Mouse (Mus musculus): Measurements from ENCODE around the gene Rnf5. TPM values are rescaled to one million over a fixed set of nuclear protein-coding genes. Genes with fewer than 3 reads are reported as not detected.

The Rnf5 gene
- 10 to 100 TPM; 41.2 to 71.2 (median 59.5) TPM for polyA plus RNA-seq (2017; shearing (Covaris generic))

GRCm38 (mm10) chr17:34603375-34604060, at the start of gene Rnf5:
Gene Rnf5 (minus strand): TSS chr17:34603690.
- peak; percentile 82 for ATAC-seq

GRCm38 (mm10) chr17:34652985-34653384, 49.5 kb upstream of the Rnf5 start:
- ATAC-seq, result no peak

DNA sequence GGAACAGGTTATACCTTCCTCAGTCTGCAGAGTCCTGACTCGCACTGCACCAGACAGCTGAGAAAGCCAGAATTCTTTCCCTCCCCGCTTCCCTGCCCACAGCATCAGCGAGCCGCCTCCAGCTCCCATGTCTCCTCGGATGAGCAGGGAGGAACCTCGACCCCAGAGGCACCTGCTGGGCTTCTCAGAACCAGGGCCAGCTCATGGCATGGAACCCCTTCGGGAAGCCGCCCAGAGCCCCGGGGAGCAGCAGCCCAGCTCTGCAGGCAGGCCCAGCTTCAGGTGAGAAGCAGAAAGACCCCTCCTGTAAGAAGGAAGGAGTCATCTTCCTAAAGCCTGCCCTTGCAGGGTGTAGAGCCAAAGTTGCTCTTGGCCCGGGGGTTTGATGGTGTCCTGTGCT, 49.1 kb upstream of the Rnf5 start:
- ATAC-seq, result no peak

DNA sequence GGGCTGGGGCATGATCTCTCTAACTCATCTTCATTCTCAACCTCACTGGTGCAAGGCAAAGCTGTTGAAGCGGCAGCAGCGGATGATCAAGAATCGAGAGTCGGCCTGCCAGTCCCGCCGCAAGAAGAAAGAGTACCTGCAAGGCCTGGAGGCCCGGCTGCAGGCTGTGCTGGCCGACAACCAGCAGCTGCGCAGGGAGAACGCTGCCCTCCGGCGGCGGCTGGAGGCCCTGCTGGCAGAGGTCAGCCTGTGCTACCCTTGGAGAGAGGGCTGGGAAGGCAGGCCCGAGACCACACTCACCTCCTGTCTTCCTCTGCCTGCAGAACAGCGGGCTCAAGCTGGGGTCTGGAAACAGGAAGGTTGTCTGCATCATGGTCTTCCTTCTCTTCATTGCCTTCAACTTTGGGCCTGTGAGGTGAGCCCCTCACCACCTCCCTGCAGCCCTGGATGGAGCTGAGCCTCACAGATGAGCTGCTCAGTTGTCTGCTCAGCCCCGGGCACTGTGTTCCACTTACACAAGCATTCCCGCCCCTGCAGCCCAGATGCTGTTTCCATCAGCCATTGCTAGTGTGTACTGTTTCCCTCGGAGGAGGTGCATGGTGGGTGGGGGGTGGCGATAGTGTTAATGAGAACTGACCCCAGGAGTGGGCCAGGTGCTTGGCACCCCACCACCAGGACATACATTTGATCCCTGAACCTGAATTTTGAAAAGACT, 48.2 kb upstream of the Rnf5 start:
- ATAC-seq, result no peak

DNA sequence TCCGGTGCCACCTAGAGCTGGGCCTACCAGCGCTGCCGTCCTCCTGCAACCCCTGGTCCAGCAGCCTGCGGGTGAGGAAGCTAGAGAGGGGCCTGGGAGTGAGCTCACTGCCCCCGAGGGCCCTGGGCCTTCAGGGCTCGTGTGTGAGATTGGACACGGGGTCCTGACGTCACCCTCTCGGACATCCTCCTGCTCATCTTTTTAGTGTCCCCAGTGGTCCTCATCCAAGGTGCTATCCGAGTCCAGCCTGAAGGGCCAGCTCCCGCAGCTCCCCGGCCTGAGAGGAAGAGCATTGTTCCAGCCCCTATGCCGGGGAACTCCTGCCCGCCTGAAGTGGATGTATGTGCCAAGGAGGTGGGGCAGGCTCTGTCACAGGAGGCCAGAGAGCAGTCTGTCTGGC, 47.3 kb upstream of the Rnf5 start:
- ATAC-seq, result no peak

GRCm38 (mm10) chr17:34649106-34649864, 45.8 kb upstream of the Rnf5 start:
- no peak for ATAC-seq

DNA sequence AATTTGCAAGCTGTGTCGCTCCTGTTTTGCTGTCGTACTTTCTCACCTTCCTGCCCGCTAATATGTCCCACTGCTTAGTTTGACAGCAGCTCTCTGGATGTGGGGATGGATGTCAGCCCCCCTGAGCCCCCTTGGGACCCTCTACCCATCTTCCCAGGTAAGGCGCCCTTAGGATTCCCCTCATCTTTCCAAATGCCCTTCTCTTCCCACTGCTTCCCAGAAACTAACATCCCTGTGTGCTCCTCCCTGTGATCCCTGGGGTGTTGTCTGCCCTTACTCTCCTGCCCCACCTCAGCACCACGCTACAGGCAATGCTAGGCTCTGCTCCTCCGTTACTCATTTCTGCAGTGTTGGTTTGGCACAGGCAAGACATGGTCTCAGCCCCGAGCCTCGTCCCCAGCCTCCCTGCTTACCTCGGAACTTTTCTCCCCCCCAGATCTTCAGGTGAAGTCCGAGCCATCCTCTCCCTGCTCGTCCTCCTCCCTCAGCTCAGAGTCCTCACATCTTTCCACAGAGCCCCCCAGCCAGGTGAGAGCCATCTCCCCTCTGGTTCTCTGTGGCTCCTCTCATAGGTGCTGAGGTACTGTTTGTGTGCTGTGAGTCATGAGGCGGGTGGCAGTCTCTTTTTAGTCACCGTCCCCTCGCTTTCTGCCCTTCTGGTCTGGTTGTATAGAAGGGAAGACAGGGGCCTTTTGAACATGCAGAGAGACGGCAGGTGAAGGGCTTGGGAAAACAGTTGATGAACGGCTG, 44.8 kb upstream of the Rnf5 start:
- ATAC-seq, result no peak

GRCm38 (mm10) chr17:34646906-34647787, 43.7 kb upstream of the Rnf5 start, which contains the start of gene Atf6b:
Gene Atf6b (plus strand): TSS chr17:34647146.
- ATAC-seq, result peak; percentile 96

GRCm38 (mm10) chr17:34645831-34646511, 42.5 kb upstream of the Rnf5 start:
- ATAC-seq, result no peak

DNA sequence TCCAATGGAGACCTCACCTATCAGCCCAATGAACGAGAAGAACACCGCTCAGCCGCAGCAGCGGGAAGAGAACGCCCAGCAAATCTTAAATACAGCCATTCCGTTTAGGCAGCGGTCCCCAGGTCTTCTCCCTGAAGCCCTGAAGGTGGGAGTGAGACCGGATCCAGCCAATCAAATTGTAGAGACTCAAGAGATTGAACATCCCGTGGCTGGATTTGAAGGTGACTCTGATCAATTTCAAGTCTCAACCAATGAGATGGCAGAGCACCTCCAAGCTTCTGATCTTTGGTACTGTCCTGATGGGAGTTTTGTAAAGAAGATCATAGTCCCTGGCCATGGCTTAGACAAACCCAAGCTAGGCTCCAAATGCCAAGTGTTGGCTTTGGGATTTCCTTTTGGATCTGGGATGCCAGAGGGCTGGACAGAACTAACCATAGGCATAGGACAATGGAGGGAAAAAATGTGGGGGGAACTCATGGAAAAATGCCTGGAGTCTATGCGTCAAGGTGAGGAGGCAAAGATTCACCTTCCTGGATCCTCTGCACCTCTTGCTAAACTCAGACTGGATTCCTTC, 41.9 kb upstream of the Rnf5 start:
- ATAC-seq, result no peak

DNA sequence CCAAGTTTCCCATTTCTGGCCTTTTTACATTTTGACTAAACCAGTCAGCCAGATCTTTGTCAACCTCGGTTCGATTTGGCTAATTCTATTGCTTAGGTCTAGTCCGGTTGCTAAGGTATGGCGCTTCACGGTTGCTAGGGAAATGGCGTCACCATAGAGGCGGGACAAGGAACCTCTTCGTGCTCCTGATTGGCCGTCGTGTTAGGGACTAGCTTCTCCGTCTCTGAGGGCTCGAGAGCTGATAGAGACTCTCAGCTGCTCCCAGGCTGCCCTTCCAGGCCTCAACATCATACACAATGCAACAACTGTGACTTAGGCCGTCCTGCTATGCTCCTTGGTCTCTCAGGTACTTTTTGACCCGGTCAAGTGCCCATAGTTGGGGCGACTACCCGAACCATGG, 41.1 kb upstream of the Rnf5 start, which contains the start of gene Fkbpl:
Fkbpl (plus strand) TSS at position 157 of the 400 bp plus-strand sequence.
- ATAC-seq, result peak; percentile 78

DNA sequence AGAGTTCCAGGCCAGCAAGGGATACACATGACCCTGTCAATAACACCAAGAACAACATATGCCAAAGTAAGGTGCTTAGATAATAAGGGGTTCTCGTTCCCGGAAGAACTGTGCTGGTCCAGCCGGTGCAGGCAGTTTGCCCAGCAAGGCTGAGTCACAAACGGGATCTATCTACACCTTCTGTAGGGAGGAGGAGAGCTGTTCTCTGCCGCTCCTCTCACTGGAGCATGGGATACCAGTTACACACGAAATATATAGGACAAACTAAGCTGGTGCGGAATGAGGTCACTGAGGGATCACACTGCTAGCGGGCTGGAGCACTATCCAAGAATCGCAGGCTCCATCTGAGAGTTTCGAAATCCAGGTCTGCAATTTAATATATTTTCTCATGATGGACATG, 40.5 kb upstream of the Rnf5 start:
- ATAC-seq, result no peak

DNA sequence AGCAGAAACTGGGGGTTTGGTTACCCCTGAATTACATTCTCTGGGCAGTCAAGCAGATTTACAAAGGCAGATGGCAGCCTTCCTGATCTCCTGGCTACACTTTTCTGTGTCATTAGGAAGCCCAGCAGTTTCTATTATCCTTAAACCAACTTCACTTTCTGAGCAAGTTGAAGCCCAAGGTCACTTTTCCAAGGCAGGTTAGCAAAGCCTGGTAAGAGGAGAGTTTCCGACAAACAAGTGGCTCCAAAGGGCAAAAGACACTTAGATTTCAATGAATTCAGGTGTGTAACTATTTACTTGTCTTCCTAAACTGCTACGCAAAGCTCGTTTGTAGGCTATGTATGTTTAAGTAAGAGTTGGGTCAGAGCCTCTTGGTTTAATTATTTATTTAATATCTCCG, 39.9 kb upstream of the Rnf5 start:
- no peak for ATAC-seq

GRCm38 (mm10) chr17:34641945-34642344, 38.5 kb upstream of the Rnf5 start:
- ATAC-seq, result no peak

DNA sequence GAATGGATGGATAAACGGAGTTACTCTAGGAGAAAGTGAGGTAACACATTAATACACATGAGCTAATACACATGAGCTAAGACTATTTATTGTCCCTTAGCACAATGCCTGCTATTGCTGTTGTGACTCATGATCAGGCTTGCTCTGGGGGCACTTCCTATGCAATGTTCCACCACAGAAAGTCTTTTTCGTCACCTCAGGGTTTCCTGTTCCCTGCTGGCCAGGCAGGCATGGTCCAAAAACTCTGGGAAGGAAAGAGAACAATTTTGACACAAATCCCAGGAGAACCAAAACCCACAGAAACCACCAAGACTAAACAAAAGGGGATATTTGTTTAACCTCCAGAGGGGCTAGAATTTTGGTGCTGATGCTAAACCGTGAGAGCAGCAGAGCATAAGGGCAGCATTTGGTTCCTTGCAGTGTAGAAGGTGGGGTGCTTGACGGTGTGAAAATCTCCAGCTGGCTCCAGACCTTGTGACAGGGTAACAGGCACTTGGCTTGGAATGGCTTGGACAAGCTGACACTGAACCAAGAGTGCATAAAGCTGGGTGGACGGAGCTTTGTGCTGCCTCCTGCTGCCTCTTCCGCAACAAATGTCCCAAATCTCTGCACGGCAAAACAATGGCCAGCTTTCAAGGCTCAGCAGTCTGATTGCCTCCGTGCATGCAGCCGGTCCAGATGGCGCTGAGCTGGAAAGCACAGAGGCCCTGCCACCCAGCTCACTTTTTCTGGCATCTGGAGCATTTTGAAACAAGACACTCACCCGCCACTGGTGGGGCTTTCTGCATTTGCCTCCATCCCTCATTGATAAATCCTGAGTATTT, 37.5 kb upstream of the Rnf5 start:
- no peak for ATAC-seq

DNA sequence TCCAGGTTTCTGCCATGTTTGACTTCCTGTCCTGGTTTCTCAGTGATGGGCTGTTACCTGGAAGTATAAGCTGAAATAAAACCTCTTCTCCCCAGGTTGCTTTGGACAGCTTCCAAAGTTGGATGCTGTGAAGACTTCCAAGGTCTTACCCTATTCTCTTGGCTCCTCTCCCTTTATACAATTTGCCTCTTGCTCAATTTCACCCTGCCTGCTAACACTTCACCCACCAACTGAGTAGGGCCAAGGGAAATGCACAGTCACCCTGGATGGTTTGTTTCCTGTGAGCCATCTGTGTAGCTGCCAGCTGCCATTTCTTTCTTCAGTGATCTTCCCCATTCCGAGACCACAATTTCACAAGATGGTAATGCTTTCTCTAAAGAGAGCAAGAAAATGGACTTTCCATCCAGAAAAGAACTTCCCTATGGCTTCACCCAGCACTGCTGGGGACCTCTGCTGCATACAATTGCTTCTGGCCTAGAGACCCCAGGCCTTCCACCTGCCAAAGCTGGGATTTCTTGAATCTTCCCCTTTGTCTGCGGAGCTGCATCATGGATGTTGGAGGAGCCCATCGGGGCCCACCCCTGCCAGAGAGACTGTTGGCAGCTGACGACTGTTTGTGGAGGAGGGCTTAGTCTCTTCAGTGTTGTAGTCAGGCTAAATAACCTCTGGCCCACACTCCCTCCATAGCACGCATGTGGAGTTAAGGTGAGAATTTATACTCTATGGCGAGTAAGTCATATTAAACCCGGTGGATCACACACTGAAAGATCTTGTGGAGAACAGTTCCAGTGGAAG, 36.2 kb upstream of the Rnf5 start:
- ATAC-seq, result no peak

DNA sequence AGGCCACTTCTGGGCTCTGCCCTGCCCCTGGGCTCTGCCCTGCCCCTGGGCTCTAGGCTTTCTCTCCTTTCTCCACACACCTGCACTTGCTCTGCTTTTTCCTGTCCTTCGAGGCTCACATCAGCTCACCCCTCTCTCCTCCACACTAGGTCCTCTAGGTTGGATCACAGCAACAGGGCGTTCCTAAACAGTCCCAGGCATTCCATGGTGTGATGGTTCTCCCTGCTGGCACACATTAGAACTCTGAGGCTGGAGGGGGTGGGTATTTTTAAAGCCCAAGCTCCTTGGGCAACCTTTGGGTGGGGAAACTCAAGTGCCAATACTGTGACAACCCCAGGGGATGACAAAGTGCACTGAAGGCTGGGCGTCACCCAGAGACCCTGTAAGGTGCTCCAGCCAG, 34.0 kb upstream of the Rnf5 start:
- no peak for ATAC-seq

- no peak for ATAC-seq
Observed at GRCm38 (mm10) chr17:34635671-34636070, 32.2 kb upstream of the Rnf5 start.

GRCm38 (mm10) chr17:34632261-34632691, 28.8 kb upstream of the Rnf5 start:
- ATAC-seq, result peak; percentile 48

Measured in inflammation-experienced regulatory T-cells, adult 6 months (primary cell).